Comparison of ENCODE assay signal across 19 mouse cellular contexts in the genomic region with DNA sequence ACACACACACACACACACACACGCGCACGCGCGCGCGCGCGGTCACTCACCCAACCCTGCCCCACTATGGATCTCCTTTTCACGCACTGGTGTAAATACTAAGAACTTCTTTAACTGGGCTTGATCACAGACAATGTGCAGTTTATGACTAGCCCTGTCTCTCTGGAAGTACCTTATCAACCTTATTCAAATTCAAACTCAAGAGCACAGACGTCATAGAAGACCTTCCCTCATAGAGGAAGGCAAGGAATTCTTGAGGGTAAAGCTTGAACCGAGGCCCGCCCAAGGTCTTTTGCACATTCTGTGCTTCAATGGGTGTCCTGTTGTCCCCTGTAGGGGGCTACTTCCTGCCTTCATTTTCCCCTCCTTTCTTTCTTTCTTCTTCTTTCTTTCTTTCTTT.
"Had no signal": no experiment of that assay in that cellular context is flagged by ENCODE, and none has a peak within 500 bp of the region (broad histone marks: within the 10 kb centered on the region; RNA-seq: fewer than 3 reads in every experiment).

No protein-coding gene starts in this region.

- DNase-seq: liver, postnatal 0 days; lung, adult 2 months; lung, postnatal 14 days; lung, postnatal 36 days; retina, postnatal 1 day; right cerebral cortex, adult 18-20 months; right cerebral cortex, postnatal 25 days; right cerebral cortex, postnatal 4 days; spleen, adult 18-20 months; thymus, postnatal 25 days had no signal

- H3K27me3 ChIP-seq: liver, embryonic 15.5 days; lung, embryonic 15.5 days; midbrain, embryonic 15.5 days; neural tube, embryonic 12.5 days had no signal

- H3K36me3 ChIP-seq: liver, embryonic 15.5 days; lung, embryonic 15.5 days; midbrain, embryonic 13.5 days; midbrain, embryonic 15.5 days; neural tube, embryonic 12.5 days had no signal

- H3K4me1 ChIP-seq: liver, embryonic 15.5 days; megakaryocyte, embryonic 14.5 days had no signal

- H3K27ac ChIP-seq: liver, embryonic 15.5 days; lung, embryonic 15.5 days; macrophage; midbrain, embryonic 13.5 days; midbrain, embryonic 15.5 days; neural tube, embryonic 12.5 days had no signal

- H3K9ac ChIP-seq: liver, embryonic 15.5 days; liver, postnatal 0 days; lung, embryonic 15.5 days; midbrain, embryonic 13.5 days; midbrain, embryonic 15.5 days; neural tube, embryonic 12.5 days had no signal

- H3K9me3 ChIP-seq: liver, embryonic 15.5 days; lung, embryonic 15.5 days; megakaryocyte, embryonic 14.5 days; midbrain, embryonic 13.5 days; midbrain, embryonic 15.5 days; neural tube, embryonic 12.5 days had no signal

- ATAC-seq: liver, postnatal 0 days; lung, postnatal 0 days; midbrain, embryonic 13.5 days; midbrain, embryonic 15.5 days had no signal

- H3K4me3 ChIP-seq: liver, embryonic 15.5 days; lung, embryonic 15.5 days; megakaryocyte, embryonic 14.5 days; midbrain, embryonic 13.5 days; midbrain, embryonic 15.5 days; neural tube, embryonic 12.5 days had no signal

- H3K4me2 ChIP-seq: liver, embryonic 15.5 days; lung, embryonic 15.5 days; midbrain, embryonic 11.5 days; midbrain, embryonic 13.5 days; midbrain, embryonic 15.5 days; neural tube, embryonic 12.5 days had no signal
